Comparison of ENCODE assay signal across 9 mouse cellular contexts in the genomic region with DNA sequence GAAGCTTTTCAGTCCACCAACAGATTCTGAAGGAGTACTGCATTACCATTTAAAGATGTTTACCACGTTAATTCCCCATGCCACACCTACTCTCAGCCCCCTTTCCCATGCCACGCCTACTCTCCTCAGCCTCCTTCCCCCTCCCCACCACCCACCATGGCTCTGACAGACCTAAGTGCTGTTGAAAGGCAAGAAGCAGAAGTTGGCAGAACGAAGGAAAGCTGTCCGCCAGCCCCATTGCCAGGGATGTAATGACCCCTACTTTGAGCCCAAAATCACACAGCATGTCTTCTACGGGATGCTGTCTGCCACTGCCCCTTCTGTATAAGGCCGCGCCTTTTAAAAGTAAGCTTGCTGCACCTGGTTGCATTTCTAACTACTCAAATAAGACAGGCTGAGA. TPM values are rescaled to one million over a fixed set of nuclear protein-coding genes. Genes with fewer than 3 reads are reported as not detected.
A peak's percentile ranks its signal among the peaks of the same experiment; 100 is the strongest.
DNase-seq lines count a peak whose midpoint lies in the region; ATAC-seq and TF ChIP-seq lines count a peak whose summit lies in the region.
"Had no signal": no experiment of that assay in that cellular context is flagged by ENCODE, and none has a peak within 500 bp of the region (broad histone marks: within the 10 kb centered on the region; RNA-seq: fewer than 3 reads in every experiment).

No protein-coding gene starts in this region.

- 14% methylated on average over 7 of the region's 7 CpGs for WGBS in liver, embryonic 12.5 days (ENCODE audit: insufficient replicate concordance)

- no peak for ATAC-seq in liver, embryonic 12.5 days

- H3K36me3 ChIP-seq in liver, embryonic 12.5 days: no peaks in the 10 kb centered on the region

- no peak for DNase-seq in gastrocnemius, adult 2 months
- no peak for DNase-seq in gastrocnemius, adult 18-20 months (ENCODE audit: low spot score)
- peak; percentile 35 for DNase-seq in retina, postnatal 1 day
- DNase-seq in retina, embryonic 14.5 days (ENCODE audit: low spot score): no peak
- no peak for DNase-seq in T-cell, adult 2 months (ENCODE audit: low spot score)
- DNase-seq in right cerebral cortex, adult 18-20 months: no peak
- DNase-seq in left cerebral cortex, postnatal 14 days (ENCODE audit: low spot score in 2 of 2): no peak

- peaks cover 38% of the 10 kb centered on the region for H3K27me3 ChIP-seq in liver, embryonic 12.5 days (replicated peaks)

- peak overlapping the region; percentile 16; the same call in 1 of the 2 replicates for H3K27ac ChIP-seq in gastrocnemius, adult 2 months
- no peak overlapping the region for H3K27ac ChIP-seq in liver, embryonic 12.5 days

- no peak for TF ChIP-seq CTCF in gastrocnemius, adult 2 months (IDR thresholded peaks at IDR 0.05)

- no peak overlapping the region for H3K9ac ChIP-seq in liver, embryonic 12.5 days

- H3K9me3 ChIP-seq in liver, embryonic 12.5 days (replicated peaks): no peaks in the 10 kb centered on the region
- H3K9me3 ChIP-seq: megakaryocyte, embryonic 14.5 days had no signal

- H3K4me1 ChIP-seq in liver, embryonic 12.5 days: peaks cover 39% of the 10 kb centered on the region

- peak overlapping the region; percentile 46 for H3K4me2 ChIP-seq in liver, embryonic 12.5 days

- intact Hi-C loops in gastrocnemius, adult 2 months (cut with DNase I): loop anchor here (5.0 to 10.0 kb wide), 3 partner anchors 153 to 1599 kb away; no protein-coding TSS in a partner anchor
- intact Hi-C loops in left cerebral cortex, postnatal 14 days (cut with DNase I): loop anchor here (5.0 kb wide), 1 partner anchor 143 kb away; no protein-coding TSS in a partner anchor

- no peak overlapping the region for H3K4me3 ChIP-seq in gastrocnemius, adult 2 months
- H3K4me3 ChIP-seq in liver, embryonic 12.5 days: no peak overlapping the region

RNA-seq across cellular contexts. Expression of gene Ubl3, which starts 1.7 kb away (rescaled TPM):
- total RNA-seq in gastrocnemius, adult 2 months (2021): 100 to 1,000 TPM; 140 to 141 TPM
- total RNA-seq in gastrocnemius, adult 18-20 months (2021): 100 to 1,000 TPM; 150 to 159 TPM
- 34.0 and 36.3 TPM in 2 replicates for polyA plus RNA-seq in liver, embryonic 12.5 days (2016; fragmentation: Nextera tagmentation; extraction: Ambion mirVana)
- 100 to 1,000 TPM; 177 to 179 TPM for total RNA-seq in left cerebral cortex, postnatal 14 days (2021)
